Mouse (Mus musculus) T-cell, adult 2 months (primary cell): Measurements from ENCODE around the gene Akt1.

Experiments
- DNase-seq: peaks from one replicate; pipeline ENCODE4 v3.0.0; 2022; ENCODE audit warnings: low spot score

Gene Akt1

DNA sequence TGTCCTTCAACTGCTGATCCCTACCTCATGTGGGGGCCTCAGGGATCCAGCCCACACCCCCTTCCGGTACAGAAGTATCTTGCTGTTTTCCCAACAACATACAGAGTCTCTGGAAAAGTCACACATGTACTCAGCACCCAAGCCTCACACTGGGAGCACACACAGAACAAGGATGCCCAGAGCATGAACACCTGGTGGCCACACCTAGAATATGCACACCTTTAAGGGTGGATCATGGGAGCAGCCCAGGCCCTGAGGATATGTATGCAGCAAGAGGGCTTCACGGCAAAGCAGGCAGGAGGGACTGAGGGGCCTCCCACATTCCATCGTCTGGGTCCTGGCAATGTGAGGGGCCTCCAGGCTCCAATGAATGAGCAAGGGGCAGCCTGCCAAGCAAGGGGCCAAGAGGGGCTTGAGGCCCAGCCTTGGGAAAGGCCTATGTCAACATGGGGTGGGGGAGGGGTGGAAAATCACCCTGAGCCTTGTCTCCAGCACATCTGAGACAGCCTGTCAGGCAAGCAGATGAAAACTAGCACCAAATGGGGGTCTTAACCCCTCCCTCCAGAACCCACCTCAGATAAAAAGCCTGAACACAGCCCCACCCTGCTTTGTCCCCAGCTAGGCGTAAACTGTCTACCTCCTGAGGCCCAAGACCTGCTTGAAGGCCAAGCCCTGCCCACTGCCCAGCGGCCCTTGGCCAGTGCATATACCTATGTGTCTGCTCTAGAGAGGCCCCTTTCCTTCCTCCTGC is 13.9 kb downstream of the Akt1 start:
- no peak for DNase-seq

DNA sequence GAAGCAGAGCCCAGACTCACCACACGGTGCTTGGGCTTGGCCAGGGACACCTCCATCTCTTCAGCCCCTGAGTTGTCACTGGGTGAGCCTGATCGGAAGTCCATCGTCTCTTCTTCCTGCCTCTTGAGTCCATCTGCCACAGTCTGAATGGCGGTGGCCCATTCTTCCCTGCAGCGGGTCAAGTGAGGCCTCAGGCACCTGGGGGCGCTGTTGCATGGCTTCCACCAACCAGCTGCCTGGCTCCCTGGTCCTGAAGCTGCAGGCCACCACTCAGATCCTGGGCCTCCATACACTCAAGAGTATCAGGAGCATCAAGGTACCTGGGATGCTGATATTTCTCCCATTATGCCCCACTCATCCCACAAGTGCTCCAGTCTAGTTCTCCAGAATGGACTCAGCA is 15.6 kb downstream of the Akt1 start:
- peak; percentile 44 for DNase-seq

DNA sequence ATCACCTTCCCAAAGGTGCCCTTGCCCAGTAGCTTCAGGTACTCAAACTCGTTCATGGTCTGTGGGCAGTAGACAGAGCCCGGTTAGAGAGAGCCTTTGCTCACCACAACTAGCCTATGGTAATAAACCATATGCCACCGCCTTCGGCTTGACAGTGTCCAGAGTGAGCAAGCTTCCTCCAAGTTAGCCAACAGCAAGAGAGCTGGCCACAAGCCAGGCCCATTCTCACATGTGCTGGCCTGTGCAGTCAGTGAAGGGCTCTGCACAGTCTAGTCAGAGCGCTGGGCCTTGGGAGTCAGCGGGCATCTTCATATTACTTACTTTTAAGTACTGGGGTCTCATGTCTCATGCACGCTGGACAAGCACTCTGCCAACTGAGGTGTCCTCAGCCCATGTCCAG is 16.1 kb downstream of the Akt1 start:
- DNase-seq, result no peak

DNA sequence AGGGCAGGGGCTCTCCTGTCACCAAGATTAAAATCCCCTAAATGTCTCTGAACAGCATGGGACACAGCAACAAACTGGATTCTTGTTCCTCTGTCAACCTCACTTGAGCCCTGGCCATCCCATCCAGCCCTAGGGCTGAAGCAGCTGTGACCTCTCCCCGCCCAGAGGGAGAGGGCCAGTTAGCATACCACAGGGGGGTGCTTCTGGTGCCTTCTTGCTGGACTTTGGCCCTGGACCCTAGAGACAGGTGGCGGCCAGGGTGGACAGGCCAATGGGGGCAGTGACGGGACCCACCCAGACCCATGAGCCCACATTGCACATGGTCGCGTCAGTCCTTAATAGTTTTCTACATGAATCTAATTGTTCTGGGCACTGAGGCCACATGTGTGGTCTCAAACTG is 20.6 kb downstream of the Akt1 start:
- no peak for DNase-seq

DNA sequence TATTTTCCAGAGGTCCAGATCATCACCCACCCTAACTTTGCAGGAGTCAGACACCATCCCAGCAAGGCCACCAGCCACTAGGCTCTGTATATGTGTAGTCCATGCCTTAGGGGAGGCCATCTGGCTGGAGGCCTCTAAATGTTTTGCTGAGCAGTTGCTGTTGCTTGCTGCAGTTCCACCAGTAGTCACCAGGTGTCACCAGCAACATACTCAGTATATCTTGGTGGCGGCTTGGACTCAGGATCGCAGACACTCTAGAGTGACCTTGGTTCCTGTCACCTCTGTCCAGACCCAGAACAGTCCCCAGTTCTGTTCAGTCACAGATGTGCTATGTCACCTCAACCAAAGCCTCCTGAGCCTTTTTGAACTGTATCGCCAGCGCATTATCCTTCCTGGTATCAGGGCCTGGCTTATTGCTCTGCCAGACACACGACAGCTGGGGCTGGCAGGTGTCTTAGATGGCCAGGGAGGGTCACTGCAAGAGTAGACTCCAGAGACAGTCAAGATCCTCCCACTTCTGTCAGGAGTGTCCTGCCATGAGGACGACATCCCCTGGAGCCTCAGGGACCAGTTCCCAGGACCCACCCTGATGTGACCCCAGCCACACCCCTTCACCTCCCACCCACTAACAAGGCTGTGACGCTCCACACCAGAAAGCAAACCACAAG is 21.4 kb downstream of the Akt1 start:
- DNase-seq, result peak; percentile 65

DNA sequence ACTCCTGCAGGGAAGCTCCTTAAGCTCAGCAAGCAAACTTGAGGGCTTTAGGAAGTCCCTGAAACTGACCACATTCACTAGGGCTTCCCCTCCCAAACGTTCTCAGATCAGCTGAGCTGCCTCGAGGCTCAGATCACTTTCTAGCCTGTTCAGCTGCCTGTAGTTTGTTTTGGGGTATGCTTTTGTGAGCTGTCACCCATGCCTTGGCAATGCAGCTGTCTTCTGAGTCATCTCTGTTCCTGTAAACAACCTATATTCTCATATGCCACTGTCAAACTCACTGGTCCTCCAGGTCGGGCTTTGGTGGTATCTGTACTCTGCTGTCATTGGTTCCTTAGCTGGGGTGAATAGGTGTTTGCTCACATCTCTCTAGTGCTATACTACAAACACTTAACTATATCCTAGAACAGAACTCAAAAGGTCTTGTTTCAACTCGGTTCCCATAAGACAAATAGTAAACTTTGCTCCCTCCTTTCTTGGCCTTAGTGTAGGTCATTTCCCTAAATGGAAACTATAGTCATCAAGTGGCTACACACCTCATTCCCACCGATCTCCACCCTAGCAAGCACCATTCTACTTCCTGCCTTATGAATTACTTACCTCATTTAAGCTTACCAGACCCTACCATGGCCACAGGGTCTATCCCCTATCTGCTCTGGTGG is 22.8 kb downstream of the Akt1 start:
- no peak for DNase-seq

DNA sequence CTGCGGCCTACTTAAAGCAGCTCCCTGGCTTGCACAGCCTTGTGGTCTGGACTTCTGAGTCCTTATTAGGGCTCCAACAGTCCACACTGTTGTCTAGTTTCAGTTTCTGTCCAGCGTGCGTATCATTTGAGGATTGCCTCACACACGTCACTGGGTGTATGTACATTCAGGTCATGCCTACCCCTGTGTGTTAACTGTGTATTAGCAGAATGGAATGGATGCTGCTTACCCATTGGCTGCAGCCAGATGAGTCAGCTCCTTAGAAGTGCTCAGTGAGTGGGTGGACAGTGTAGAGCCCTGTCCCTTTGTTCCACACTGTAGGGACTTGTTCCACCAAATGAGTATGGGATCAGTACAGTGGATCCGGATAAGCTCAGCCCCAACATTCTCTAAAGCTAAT is 26.6 kb downstream of the Akt1 start:
- DNase-seq, result no peak

DNA sequence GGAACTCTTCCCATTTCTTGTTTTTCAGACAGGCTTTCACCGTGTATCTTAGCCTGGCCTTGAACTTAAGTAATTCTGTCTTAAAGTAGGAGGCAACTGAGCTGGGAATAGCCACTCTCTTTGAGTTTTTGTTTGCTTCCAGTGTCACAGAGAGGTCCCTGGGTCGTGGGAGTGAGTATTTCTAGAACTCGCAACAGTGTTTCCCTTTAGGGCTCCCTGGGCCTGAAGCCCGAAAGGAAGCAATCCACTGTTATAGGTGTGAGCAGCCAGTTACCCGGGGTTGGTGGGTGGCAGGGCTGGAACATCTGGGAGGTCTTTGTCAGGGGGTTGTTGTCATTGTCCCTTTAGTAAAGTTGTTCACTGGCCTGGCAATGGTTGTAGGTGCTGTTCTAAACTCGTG is 28.5 kb downstream of the Akt1 start:
- no peak for DNase-seq

DNA sequence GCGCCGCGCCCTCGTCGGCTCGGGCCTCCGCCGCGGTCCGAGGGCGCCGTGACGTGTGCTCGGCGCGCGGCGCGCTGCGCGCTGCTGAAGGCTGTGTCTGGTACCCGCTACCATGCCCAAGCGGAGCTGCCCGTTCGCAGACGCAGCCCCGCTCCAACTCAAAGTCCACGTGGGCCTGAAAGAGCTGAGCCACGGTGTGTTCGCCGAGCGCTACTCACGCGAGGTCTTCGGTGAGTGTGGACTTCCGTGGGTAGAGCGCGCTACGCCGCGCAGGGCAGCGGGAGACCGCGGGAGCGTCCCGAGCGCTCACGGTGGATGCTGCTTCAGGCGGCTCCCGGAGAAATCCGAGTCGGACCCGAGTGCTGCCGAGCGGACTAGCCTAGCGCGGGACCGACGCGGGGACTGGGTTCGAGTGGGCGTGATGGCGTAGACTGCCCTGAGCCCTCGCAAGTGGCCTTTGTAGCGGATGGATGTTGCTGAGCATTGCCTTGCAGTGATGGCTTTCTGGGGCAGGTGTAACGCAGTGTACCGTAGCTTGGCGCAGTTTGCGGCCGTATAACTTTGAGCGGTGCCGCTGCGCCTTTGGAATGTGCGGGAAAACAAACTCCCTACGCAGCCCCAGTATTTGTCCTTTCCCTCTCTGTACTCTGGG is 29.7 kb downstream of the Akt1 start:
- no peak for DNase-seq

DNA sequence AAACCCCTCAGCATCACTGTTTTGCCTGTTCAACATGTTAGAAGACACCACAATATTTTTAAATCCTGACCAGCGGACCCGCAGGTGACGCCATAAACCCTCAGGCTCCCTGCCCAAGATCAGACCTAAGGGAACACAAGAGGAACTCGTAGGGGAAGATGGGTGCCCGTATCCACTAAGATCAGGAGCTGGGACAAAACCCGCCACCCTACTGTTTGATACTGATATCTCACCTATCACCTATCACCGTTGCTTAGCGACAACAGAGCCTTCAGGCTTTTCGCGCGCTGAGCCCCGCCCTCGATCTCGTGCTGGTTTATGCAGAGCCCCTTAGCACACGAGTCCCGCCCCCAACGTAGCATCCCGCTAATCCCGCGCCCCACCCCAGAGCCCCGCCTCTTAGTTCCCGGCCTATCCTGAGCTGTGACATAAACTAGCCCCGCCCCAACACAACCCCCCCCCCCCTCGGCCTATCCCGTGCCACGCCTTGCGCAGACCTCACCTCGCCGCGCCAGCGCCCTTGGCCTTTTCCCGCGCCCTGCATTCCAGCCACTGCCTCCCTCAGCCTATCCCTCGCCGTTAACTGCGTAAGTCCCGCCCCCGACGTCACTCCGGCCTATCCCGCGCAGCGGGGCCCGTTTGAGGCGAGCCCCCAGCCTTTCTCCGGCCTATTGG is 30.4 kb downstream of the Akt1 start, which contains the start of gene Siva1:
Gene Siva1 (plus strand): TSS at position 500 of the 675 bp plus-strand sequence.
- DNase-seq, result peak; percentile 95

DNA sequence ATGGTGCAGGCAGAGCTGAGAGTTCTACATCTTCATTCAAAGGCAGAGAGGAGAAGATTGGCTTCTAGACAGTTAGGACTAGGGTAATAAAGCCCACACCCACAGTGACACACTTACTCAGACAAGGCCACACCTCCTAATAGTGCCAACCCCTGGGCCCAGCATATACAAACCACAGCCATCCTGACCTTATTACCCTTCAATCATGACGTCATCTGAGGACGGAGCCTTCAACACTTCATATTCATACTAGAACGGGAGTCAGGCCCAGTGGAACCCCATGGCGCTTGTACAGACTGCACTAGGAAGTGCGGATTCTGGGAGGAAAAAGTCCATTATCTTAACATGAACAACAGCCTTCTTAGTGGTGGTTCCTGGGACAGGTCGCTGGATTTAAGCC is 31.6 kb downstream of the Akt1 start:
- no peak for DNase-seq

DNA sequence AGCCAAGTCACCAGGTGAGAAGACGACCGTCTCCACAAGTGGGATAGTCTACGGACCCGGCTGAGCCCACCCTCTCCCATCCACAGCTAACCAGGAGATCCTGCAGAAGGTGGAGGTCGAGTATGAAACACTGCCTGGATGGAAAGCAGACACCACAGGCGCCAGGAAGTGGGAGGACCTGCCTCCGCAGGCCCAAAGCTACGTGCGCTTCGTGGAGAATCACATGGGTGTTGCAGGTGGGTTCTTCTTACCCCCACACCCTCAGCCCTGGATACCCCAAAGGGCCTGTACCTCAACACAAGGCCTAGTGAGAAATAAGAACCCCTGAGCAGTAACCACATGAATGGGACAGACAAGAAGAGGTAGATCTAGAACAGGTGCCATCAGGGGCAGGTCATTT is 35.2 kb downstream of the Akt1 start:
- DNase-seq, result no peak

DNA sequence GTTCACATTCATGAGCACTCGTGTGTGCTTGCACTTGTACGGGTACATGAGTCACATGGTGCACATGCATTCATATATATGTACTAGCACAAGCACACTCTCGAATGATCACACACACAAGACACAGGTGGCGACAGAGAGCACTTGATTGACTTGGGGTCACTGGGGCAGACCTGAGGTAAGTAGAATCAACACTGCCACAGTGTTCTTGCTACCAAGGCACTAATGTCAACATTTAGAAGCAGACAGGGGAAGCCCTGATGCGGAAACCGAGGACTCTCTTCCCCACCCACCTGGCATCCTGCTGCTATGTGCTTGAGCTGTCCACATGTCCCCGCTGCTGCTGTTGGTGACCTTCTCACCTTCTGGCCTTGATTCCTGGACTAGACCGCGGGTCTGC is 41.0 kb downstream of the Akt1 start:
- no peak for DNase-seq

DNA sequence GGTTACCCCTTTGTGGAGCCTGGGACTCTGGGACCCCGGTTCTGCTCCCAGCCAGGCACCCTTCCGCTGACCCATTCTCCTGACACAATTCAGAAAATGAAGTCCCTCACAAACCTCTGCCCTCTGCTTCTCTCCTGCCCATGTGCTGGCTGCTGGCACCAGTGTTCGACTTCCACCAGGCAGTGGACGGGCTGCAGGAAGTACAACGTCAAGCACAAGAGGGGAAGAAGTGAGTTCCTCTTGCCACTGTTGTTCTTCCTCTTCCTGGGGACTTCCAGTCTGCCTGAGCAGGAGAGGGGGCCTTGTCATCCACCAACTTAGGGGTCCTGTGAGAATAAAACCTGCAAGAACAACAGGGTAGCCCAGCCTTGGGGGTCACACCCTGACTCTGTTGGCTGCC is 41.8 kb downstream of the Akt1 start:
- no peak for DNase-seq

DNA sequence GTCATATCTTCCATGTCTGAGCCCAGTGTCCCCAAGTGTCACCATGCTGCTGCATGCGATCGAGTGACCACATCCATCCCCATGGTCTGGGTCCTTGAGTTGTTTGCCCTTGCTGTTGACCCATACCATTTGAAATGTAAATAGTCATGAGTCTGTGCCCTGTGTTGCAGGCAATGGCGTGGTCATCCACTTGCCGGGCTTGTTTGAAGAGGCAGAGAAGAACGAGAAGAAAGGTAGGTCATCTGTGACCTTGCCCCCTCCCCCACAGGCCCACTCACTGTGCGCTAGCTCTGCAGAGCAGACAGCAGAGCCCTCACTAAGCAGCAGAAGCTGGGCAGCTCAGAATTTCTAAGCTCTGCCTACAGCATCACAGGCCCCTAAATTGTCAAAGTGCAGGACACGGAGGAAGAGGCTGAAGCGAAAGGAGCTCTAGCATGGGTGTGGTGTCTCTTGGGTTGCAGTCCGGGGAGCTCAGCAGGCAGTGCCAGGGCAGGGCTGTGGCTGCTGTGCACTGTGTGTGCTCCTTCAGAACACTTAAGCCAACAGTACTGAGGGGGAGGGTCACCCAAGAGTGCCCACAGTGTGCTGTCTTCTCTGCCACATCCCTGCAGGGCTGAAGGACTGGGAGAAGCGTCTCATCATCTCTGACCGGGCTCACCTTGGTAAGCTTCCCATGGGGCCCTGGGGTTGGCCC is 42.5 kb downstream of the Akt1 start:
- no peak for DNase-seq

DNA sequence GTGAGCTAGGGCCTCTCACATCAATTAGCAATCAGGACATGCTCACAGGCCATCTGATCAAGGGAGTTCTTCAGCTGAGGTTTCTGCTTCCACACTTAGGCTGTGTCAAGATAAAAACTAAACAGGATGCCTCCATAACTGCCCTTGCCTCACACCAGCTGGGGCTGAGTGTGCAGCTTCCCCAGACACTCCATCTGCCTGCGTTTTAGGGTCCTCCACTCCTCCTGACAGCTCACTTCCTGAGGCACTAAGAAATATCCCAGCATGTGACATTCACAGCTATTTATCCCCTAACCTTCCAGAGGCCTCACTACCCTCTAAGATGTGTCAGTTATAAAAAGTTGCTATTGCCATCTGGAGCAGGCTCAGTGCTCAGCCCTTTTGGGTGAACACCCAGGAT is 43.2 kb downstream of the Akt1 start:
- no peak for DNase-seq

DNA sequence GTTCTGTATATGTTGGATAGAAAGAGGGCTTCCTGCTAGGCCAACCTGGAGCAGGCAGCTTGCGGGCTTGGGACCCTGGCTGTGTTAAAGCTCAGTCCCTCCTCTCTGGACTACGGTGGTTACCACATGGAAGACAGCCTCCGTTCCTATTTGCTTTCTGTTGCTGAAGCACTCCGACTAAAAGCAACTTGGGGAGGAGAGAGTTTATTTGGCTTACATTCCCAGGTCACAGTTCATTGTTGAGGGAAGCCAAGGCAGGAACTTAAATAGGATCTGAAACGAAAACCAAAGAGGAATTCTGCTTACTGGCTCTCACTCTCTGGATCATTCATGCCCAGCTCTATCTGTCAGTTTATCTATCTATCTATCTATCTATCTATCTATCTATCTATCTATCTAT is 43.9 kb downstream of the Akt1 start:
- no peak for DNase-seq

DNA sequence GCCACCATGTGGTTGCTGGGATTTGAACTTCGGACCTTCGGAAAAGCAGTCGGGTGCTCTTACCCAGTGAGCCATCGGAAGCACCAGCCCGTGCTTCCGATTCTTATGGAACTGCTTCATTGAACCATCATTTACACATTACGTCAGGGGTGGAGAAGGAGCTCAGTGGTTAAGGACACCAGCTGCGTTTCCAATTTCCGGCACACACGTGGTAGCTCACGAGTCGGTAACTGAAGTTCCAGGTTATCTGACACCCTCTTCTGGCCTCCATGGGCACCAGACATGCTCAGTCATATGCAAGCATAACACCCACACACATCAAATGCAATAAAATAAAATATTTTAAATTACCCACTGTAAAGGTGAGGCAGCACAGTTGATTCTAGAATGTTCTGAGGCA is 44.7 kb downstream of the Akt1 start:
- no peak for DNase-seq

DNA sequence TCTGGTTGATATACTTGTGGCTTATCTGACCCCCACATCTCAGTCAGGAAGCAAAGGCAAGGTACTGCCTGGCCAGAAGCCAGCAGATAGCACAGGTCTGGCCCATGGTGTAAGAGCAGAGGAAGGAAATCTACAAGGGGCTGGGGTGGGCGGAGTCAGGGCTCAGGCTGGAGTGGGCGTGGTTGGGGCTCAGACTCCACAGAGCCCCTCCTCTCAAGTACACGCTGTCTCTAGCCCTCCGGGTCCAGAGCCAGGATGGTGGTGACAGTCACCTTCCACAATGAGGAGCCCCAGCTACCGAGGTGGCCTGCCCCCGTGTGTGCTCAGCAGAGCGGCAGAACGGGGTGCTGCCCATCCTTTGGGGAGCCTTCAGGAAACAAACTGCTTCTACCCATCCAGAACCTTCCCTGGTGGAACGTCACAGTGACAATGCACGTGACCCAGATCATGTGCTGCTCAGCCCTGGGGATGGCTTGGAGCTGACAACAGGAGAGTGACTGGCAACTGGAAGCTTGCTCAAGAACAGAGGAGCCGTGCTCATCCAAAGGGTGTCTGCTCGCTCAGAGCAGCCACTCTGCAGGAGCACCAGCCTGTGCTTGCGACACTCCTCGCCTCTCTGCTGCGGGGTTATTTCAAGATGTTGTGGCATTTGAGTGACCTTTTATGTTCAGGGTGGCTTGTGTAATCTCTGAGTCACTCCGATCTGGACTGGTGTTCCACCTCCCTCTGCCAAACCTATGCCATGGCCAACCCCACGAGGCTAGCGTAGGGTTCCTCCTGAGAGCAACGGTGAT is 45.6 kb downstream of the Akt1 start:
- peak; percentile 51 for DNase-seq

DNA sequence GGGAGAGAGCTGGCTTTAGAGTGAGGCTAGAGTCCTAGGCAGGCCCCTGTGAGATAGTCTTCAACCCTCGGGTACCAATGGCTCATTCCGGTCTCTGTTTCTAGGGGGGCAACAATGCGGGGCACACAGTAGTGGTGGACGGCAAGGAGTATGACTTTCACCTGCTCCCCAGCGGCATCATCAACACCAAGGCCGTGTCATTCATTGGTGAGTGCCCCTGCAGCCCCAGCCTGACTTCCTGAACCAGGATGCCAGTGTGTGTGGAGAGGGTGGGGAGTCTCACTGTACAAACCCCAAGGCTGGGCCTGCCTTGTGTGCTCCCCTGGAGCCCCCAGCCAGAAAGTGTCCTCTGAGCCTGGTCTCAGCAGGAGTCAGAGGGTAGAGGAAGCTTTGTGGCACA is 46.5 kb downstream of the Akt1 start:
- DNase-seq, result no peak
